Mouse (Mus musculus) neural tube, postnatal 0 days (tissue): ENCODE data around the gene Arhgef40. TPM values are rescaled to one million over a fixed set of nuclear protein-coding genes. Genes with fewer than 3 reads are reported as not detected.

ENCODE experiments used
- polyA plus RNA-seq: library from polyadenylated mRNA; unstranded; fragments of >200 nt; fragmentation: Nextera tagmentation; extraction: Ambion mirVana; gene quantifications from 2 replicates; pipeline ENCODE4 v1.2.1, GENCODE M21; 2015

Gene Arhgef40
- polyA plus RNA-seq: 65.4 and 73.4 TPM in 2 replicates

DNA sequence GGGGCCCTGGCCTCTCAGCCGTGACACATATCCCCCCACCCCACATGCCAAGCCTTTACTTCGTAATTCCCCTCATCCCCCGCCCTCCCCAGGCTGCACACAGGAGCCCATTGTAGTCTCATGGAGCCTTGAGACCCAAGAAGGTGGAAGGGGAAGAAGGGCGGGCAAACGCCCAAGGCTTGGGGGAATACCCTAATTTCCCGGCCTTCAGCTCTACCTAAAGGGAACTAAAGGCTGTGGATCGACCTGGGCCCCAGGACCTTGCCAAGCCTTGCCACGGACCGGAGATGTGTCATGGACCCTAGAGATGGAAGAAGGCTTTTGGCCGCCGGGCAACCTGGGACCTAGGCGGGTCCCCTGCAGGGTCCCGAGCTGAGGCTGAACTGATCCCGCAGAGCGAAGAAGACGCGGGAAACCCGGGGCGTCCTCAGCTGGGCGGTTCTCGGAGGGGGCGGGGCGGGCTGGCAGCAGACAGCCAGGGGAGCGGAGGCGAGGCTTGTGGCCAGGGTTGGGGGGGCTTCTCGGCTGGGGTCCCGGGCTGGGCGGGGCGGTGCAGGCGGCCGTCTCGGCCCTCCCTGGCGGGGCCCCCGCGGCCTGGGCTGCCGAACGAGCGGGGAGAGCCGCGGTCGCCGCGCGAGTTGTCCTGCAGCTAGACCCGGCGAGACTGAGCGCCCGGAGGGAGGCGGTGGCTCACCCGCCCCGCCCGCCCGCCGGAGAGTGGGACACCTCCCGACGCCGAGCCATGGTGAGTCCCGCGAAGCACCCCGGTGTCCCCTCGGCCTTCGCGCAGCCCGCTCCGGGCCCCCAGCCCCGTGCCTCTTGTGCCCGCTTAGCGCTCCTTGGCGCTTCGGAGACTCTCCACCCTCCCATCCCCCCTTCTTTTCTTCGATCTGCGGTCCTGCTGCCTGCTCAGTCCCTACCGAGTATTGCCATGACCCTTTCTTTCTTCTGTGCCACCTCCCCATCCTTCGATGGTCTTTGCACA, at the start of gene Arhgef40:
Gene Arhgef40 (plus strand): TSS at position 473 of the 985 bp plus-strand sequence.

GRCm38 (mm10) chr14:52015445-52016100, 31.1 kb downstream of the Arhgef40 start, which contains the start of gene Tmem253:
TSS of gene Tmem253 (plus strand) at chr14:52015658.

GRCm38 (mm10) chr14:52020486-52021137, 36.1 kb downstream of the Arhgef40 start, which contains the start of gene Zfp219:
TSS of gene Zfp219 (minus strand) at chr14:52020733.

GRCm38 (mm10) chr14:52042359-52042758, 57.8 kb downstream of the Arhgef40 start, which contains the start of gene Olfr221:
TSS of gene Olfr221 (minus strand) at chr14:52042459.

Other genes starting within 250 kb of the Arhgef40 start
- gene Ang4, start 211.1 kb upstream of the Arhgef40 start, polyA plus RNA-seq: not detected in 2 replicates
- not detected in 2 replicates for gene AY358078, start 184.7 kb upstream of the Arhgef40 start, polyA plus RNA-seq
- gene Ear6, start 131.0 kb upstream of the Arhgef40 start, polyA plus RNA-seq: not detected in 2 replicates
- 60.3 and 70.4 TPM in 2 replicates for gene Mettl17, start 99.9 kb upstream of the Arhgef40 start, polyA plus RNA-seq
- gene Slc39a2, start 91.8 kb upstream of the Arhgef40 start, polyA plus RNA-seq: 0.72 and 1.4 TPM in 2 replicates
- gene Ndrg2, start 70.6 kb upstream of the Arhgef40 start, polyA plus RNA-seq: 674 and 708 TPM in 2 replicates
- gene Tppp2, start 66.3 kb upstream of the Arhgef40 start, polyA plus RNA-seq: not detected in 2 replicates
- not detected in 2 replicates for gene Rnase13, start 61.9 kb upstream of the Arhgef40 start, polyA plus RNA-seq
- 0.19 and 0.55 TPM in 2 replicates for gene Tmem253, start 30.9 kb downstream of the Arhgef40 start, polyA plus RNA-seq
- gene Zfp219, start 36.0 kb downstream of the Arhgef40 start, polyA plus RNA-seq: 22.6 and 23.4 TPM in 2 replicates
- not detected in 2 replicates for gene Olfr221, start 57.7 kb downstream of the Arhgef40 start, polyA plus RNA-seq
- 215 and 230 TPM in 2 replicates for gene Hnrnpc, start 119.3 kb downstream of the Arhgef40 start, polyA plus RNA-seq
- 36.4 and 40.0 TPM in 2 replicates for gene Rpgrip1, start 126.0 kb downstream of the Arhgef40 start, polyA plus RNA-seq
- 35.4 and 35.9 TPM in 2 replicates for gene Supt16, start 212.7 kb downstream of the Arhgef40 start, polyA plus RNA-seq